Mouse (Mus musculus): ENCODE results near the gene Ctnna3. TPM values are rescaled to one million over a fixed set of nuclear protein-coding genes. Genes with fewer than 3 reads are reported as not detected.
"Not testable (repeated sequence)": the region's sequence is repeated elsewhere in the genome, so short reads cannot be mapped to it uniquely, and the experiment has no call there.

Gene Ctnna3
- 0.05 and 0.16 TPM in 2 replicates for polyA plus RNA-seq (2016; fragmentation: Nextera tagmentation; extraction: Ambion mirVana)

DNA sequence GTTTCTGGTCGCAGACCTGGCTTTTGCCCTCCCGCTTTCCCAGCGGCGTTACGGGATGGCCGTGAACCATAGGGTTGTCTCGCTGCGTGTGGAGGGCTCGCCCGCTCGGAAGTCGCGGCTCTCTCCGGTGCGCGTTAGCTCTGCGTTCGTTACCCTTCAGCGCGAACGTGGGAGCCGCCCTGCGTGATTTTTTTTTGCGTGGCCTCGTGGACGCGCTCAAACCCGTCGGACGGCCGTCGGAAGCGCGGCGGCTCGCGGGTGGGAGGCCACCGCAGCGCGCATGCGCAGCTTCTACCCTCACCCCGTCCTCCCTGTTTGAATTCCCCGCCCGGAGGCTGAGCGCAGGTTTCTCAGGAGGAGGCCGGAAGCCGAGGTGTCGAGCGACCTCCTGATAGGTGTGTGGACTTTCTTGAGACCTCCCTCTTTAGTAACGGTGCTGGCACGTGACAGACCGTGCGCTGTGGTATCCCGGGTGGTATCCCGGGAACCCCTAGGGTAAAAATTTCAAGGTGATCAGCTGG lies at the start of gene Ctnna3:
Gene Ctnna3, plus strand, starts transcription at position 314 of the 521 bp plus-strand sequence.
- Histone ChIP-seq H3K36me3 (replicated peaks) (no peaks in the 10 kb centered on the region), H3K4me1 (peaks cover 6% of the 10 kb centered on the region; the same call in 1 of the 2 replicates), H3K27me3 (ENCODE audit: poor library complexity, severe bottlenecking) (no peaks in the 10 kb centered on the region), H3K9me3 (no peaks in the 10 kb centered on the region), H3K27ac (peak within 1 kb of the TSS; percentile 94), H3K4me3 (peak within 1 kb of the TSS; percentile 70)
- under 1% methylated on average over 55 of the region's 55 CpGs for WGBS
- peak; percentile 92 for DNase-seq (ENCODE audit: extremely low spot score, low spot score)

DNA sequence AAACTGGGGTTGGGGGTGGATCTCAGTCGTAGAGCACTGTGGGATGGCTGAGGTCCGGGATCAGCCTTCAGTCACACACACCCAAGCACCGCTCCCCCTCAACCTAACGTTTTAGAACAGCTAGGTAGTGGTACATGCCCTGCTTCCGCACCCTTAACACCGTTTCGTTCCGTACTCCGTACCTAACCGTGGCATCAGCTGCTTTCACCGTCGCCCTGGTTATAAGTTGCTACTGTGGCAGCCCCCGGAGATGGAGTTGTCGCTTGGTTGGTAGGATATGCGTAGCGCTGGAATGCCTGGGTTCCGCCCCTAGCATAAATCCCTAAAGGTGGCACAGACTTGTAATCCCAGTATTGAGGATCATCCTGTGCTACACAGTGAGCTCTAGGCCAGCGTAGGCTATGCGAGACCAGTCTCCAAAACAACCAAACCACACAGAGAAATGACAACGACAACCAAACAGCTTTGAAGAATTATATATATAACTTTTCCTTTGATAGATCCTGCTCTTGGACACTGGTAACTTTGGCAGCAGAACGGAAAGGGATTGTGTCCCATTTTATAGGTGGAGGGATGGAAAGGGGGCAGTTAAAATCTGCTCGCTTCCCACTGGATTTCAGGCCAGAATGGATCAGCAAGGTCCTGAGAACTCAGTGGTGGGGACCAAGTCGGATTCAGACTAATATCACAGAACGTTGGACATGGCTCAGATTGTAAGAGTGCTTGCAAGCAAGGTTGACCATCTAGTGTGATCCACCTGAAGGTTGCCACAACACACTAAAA lies 48.2 kb upstream of the Ctnna3 start, which contains the start of gene Sirt1:
Gene Sirt1, minus strand, starts transcription at position 207 of the 783 bp plus-strand sequence.
- peak within 1 kb of the TSS; percentile 73 for H3K27ac ChIP-seq
- peak; percentile 23 for DNase-seq (ENCODE audit: extremely low spot score, low spot score)
- 6% methylated on average over 24 of the region's 24 CpGs for WGBS
- no peaks in the 10 kb centered on the region for H3K9me3 ChIP-seq
- peak within 1 kb of the TSS; percentile 65 for H3K4me3 ChIP-seq
- H3K36me3 ChIP-seq (replicated peaks) = no peaks in the 10 kb centered on the region
- peaks cover 14% of the 10 kb centered on the region for H3K4me1 ChIP-seq
- H3K27me3 ChIP-seq (ENCODE audit: poor library complexity, severe bottlenecking) = peaks cover 16% of the 10 kb centered on the region

DNA sequence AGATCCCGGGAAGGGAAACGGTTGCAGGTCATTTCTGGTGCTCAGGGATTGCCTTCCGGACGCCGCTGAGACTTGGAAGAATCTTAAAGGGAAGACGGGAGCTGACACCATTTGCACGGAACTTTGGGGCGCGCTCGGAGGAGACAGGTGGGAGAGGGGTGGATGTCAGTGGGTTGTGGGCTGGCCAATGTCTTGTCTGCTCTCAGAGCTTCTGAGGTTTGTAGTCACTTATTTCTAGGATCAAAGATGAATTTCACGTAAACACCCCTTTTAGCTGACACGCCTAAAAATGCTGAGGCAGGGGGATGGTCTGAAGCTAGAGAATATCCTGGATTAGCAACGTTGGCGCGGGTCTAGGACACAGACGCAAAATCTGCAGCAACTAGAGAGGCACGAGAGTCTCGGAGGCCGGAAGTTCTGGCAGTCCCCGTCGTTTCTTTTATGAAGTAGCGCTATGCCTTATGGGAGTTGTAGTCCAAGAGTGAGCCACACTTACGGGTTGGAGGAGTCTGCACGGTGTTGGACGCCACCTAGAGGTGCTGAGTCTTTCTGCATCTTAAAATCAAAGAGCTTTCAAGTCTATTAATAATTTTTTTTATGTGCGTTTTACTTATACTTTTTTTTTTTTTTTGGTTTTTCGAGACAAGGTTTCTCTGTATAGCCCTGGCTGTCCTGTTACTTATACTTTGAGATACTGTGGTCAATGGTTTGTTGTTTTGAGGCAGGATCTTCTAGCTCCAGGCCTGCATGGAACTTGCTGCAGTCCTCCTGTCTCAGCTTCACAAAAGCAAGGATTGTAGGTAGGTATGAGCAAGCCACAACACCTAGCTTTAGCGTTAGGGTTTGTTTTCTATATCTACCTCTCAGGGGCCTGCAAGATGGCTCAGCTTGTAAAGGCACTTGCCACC lies 47.3 kb upstream of the Ctnna3 start, which contains the start of gene Dnajc12:
Gene Dnajc12, plus strand, starts transcription at position 72 of the 908 bp plus-strand sequence.
- Histone ChIP-seq H3K36me3 (replicated peaks) (no peaks in the 10 kb centered on the region), H3K27ac (peak within 1 kb of the TSS; percentile 73), H3K27me3 (ENCODE audit: poor library complexity, severe bottlenecking) (peaks cover 16% of the 10 kb centered on the region), H3K9me3 (no peaks in the 10 kb centered on the region), H3K4me3 (peak within 1 kb of the TSS; percentile 65), H3K4me1 (peaks cover 14% of the 10 kb centered on the region)
- DNase-seq (ENCODE audit: extremely low spot score, low spot score) = peak; percentile 85
- WGBS = under 1% methylated on average over 28 of the region's 28 CpGs

DNA sequence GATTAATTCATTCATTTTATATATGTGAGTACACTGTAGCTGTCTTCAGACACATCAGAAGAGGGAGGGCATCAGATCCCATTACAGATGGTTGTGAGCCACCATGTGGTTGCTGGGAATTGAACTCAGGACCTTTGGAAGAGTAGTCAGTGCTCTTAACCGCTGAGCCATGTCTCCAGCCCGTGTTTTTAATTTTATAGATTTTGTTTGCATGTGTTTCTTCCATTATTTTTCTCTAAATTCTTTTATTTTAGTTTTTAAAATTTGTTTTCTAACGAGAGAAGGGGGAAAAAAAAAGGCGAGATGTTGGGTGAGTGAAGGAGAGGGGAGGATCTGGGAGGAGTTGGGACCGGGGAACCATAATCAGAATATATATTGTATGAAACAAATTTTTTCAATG lies 44.0 kb upstream of the Ctnna3 start:
- Histone ChIP-seq H3K4me1 (peaks cover 14% of the 10 kb centered on the region), H3K27ac (0 out of 2 replicates have a peak overlapping the region, but pooled peaks have one; percentile 64), H3K4me3 (peak overlapping the region; percentile 58)
- not testable (repeated sequence) for DNase-seq (ENCODE audit: extremely low spot score, low spot score); H3K36me3 ChIP-seq (replicated peaks); H3K9me3 ChIP-seq; H3K27me3 ChIP-seq (ENCODE audit: poor library complexity, severe bottlenecking)
- WGBS = 30% methylated on average over 5 of the region's 5 CpGs

DNA sequence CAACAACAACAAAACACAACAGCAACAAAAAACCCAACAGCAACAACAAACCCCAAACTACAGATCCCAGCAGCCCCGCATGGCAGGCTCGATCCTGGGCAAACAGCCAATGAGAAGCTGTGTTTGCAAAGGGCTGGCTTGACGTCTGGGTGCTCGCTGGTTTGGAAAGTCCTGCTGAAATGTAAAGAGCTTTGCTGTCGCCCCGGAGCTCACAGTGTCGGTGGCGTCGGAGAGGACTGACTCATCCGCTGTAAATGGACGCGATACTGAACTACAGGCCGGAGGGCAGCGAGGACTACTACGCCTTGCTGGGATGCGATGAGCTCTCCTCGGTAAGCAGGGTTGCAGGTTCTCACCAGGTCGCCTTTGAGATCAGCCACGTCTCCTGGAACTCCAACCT lies 43.5 kb upstream of the Ctnna3 start:
- Histone ChIP-seq H3K27me3 (ENCODE audit: poor library complexity, severe bottlenecking) (peaks cover 4% of the 10 kb centered on the region), H3K9me3 (no peaks in the 10 kb centered on the region), H3K4me3 (peak overlapping the region; percentile 58), H3K4me1 (peaks cover 10% of the 10 kb centered on the region), H3K27ac (peak overlapping the region; percentile 64), H3K36me3 (replicated peaks) (no peaks in the 10 kb centered on the region)
- DNase-seq (ENCODE audit: extremely low spot score, low spot score) = peak; percentile 71
- WGBS = under 1% methylated on average over 19 of the region's 19 CpGs

DNA sequence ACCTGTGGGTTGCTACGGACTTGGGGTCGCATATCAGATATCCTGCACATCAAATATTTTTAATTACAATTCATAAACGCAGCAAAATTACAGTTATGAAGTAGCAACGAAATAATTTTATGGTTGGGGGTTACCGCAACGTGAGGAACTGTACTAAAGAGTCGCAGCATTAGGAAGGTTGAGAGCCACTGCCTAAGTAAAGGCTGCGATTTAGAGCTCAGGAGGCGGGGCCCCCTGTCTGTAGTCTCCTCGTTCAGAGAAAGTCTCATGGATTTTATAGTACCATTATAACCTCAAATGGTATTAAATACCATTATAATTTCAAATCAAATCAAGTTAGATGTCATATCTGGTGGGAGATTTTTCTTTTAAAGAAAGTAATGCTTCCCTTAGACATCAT lies 42.9 kb upstream of the Ctnna3 start:
- Histone ChIP-seq H3K36me3 (replicated peaks) (no peaks in the 10 kb centered on the region), H3K9me3 (no peaks in the 10 kb centered on the region), H3K4me1 (peaks cover 5% of the 10 kb centered on the region), H3K27me3 (ENCODE audit: poor library complexity, severe bottlenecking) (no peaks in the 10 kb centered on the region), H3K4me3 (peak overlapping the region; percentile 58), H3K27ac (no peak overlapping the region)
- WGBS = 4% methylated on average over 10 of the region's 10 CpGs
- no peak for DNase-seq (ENCODE audit: extremely low spot score, low spot score)

DNA sequence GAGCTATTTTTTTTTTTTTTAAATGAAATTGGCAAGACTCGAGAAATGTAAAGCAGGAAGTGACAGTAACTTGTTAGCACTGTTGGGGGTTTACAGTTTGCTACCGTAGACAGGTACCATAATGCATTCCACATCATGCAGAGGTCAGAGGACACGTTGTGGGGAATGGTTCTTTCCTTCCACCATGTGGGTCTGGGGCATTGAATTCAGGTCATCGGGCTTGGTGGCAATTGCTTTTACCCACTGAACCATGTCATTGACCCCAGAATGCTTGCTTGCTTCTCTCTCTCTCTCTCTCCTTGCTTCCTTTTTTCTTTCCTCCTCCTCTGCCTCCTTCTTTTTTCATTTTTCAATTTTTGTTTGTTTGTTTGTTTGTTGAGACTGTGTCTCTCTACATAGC lies 41.0 kb upstream of the Ctnna3 start:
- no peak overlapping the region for H3K27ac ChIP-seq
- H3K4me1 ChIP-seq = peaks cover 3% of the 10 kb centered on the region; the same call in 1 of the 2 replicates
- no peaks in the 10 kb centered on the region for H3K36me3 ChIP-seq (replicated peaks)
- no peaks in the 10 kb centered on the region for H3K9me3 ChIP-seq
- no peak overlapping the region for H3K4me3 ChIP-seq
- DNase-seq (ENCODE audit: extremely low spot score, low spot score) = no peak
- no peaks in the 10 kb centered on the region for H3K27me3 ChIP-seq (ENCODE audit: poor library complexity, severe bottlenecking)
- 62% methylated on average over 4 of the region's 4 CpGs for WGBS

DNA sequence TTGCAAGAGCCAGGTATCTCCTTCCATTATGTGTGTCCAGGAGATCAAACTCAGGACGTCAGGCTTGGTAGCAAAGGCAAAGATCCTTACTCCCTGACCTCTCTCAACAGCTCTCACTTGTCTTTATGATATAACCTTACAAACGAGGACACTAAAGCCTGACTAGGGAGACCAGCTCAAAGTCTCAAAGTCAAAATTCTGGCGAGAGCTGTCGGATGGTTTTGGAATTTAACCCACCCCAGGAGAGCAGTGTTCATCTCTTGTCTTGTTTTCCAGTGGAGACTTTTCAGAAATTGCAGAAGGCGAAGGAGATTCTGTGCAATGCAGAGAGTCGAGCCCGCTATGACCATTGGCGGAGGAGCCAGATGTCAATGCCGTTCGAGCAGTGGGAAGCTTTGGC lies 32.9 kb upstream of the Ctnna3 start:
- Histone ChIP-seq H3K4me1 (no peaks in the 10 kb centered on the region), H3K27ac (no peak overlapping the region), H3K27me3 (ENCODE audit: poor library complexity, severe bottlenecking) (no peaks in the 10 kb centered on the region), H3K9me3 (no peaks in the 10 kb centered on the region; the same call in 1 of the 2 replicates), H3K36me3 (replicated peaks) (no peaks in the 10 kb centered on the region), H3K4me3 (no peak overlapping the region)
- 94% methylated on average over 10 of the region's 10 CpGs for WGBS
- no peak for DNase-seq (ENCODE audit: extremely low spot score, low spot score)

DNA sequence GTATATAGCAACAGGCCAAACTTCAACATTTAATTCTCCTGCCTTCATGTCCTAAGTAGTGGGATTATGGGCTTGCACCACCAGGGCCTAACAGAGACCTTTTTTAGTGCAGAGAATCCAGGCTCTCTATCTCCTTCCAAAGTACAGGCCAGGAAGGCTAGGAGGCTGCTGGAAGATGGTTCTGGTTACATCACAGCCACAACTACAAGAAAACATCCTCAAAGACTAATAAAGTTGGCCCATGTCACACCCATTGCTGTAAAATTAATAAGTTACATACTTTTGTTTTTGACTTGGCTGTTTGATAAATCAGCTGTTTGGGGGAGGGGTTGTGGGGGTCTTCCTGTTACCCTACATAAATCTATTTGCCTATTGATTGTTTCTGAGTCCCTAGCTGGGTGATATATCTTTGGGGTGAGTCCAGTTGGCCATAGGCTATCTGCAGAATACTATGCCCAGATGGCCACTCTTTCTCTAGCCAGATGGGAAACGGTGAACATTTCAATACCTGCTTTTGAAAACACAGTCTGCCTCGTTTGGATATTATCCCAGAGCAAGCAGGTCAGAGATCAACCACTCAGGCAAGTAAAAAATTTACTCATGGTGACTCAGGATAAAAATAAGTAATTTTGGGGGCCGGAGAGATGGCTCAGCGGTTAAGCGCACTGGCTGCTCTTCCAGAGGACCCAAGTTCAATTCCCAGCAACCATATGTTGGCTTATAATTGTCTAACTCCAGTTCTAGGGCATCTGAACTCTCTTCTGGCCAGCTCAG lies 27.0 kb upstream of the Ctnna3 start:
- 88% methylated on average over 5 of the region's 5 CpGs for WGBS
- Histone ChIP-seq H3K36me3 (replicated peaks) (no peaks in the 10 kb centered on the region), H3K27me3 (ENCODE audit: poor library complexity, severe bottlenecking) (no peaks in the 10 kb centered on the region), H3K4me3 (no peak overlapping the region), H3K4me1 (no peaks in the 10 kb centered on the region), H3K9me3 (no peaks in the 10 kb centered on the region), H3K27ac (no peak overlapping the region)
- DNase-seq (ENCODE audit: extremely low spot score, low spot score) = no peak

DNA sequence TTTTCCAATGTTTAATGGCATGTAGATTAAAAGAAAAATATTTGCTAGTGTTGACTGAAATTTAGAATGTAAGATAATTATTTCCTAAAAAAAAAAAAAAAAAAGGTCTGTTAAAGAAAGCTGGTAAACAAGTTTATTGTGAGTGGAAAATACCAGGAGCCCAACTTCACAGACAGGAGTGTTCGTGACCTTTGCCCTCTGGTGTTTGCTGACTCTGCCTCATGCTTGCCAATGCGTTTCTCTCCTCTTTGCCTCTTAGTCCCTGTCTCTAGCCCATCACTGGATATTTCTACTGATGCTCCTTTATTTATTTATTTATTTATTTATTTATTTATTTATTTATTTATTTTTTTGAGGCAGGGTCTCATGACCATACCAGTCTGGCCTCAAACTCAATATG lies 26.3 kb upstream of the Ctnna3 start:
- 88% methylated on average over 2 of the region's 2 CpGs for WGBS
- Histone ChIP-seq H3K36me3 (replicated peaks) (no peaks in the 10 kb centered on the region), H3K27me3 (ENCODE audit: poor library complexity, severe bottlenecking) (no peaks in the 10 kb centered on the region), H3K27ac (no peak overlapping the region), H3K4me3 (no peak overlapping the region), H3K9me3 (no peaks in the 10 kb centered on the region), H3K4me1 (no peaks in the 10 kb centered on the region)
- no peak for DNase-seq (ENCODE audit: extremely low spot score, low spot score)

DNA sequence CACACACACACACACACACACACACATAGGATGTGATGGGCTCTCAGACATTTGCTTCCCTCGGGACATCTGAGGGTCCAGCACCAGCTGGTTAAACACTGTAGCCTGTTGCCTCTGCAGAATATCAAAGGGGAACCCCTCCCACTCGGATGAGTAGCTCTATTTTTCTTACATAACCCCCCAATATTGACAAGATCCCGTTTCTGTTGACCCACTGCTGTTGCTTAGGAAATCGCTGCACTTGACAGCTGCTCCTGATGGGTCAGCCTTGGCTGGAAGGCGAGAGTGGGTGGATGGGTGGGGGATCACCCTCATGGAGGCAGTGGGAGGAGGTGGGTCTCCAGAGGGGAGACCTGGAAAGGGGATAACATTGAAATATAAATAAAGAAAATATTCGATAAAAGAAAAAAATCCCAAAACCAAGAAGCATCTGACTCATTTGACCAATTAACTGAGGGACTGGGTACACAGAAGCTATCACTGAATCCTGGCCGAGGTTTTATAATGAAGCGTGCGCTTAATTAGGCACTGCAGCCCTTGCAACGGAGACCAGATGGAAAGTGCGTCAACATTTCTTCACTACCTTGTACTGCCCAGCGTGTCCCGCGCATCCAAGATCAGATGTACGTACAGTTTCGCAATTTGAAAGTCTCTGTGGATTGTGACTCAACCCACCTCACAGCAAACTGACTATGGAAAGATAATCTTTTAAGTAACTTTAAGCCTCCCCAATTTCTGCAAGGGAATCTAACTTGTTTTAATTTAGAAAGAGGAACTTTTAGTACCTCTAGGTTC lies 19.5 kb upstream of the Ctnna3 start:
- no peaks in the 10 kb centered on the region for H3K9me3 ChIP-seq
- H3K36me3 ChIP-seq (replicated peaks) = no peaks in the 10 kb centered on the region
- WGBS = 73% methylated on average over 16 of the region's 16 CpGs
- no peaks in the 10 kb centered on the region for H3K27me3 ChIP-seq (ENCODE audit: poor library complexity, severe bottlenecking)
- no peak overlapping the region for H3K27ac ChIP-seq
- no peak for DNase-seq (ENCODE audit: extremely low spot score, low spot score)
- H3K4me1 ChIP-seq = peaks cover 16% of the 10 kb centered on the region
- H3K4me3 ChIP-seq = no peak overlapping the region
